Mouse (Mus musculus): ENCODE results near the gene Ly6g6e.

Gene Ly6g6e

DNA sequence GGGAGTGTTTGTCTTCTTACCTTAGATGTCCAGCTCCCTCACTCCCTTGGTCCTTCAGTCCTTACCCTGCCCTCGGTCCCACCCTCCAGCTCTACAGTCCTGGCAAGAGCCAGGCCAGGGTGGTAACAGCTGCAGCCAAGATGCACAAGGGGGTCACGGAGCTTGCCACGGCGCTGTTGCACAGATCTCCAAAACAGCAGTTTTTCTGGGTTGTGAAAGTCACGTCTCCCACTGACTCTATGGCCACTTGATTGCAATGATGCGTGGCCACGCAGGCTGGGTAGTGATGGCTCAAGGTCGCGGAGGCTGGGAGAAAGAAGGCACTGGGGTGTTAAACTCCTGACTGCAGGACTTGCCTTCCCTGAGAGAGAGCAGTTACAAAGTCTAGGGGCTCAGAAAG is 5.2 kb upstream of the Ly6g6e start:
- DNase-seq (ENCODE audit: low spot score in 2 of 2): no peak

DNA sequence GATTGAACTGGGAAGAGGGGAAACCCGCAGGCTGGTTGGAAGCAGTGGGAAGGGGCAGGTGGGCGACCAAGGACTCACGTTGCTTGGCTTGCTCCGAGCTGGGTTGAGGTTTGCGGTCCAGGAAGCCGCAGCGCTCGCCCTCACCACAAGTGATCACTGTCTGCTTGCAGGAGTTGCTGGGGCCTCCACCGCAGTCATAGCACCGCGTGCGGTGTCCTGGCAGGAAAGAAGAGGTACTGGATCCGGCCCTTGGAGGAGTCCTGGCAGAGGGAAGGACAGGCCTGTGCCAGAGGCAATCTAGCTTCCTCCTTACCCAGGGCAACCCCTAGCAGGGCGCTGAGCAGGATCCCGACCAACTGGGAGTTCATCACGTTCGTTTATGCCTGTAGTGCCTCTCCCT is 2.6 kb upstream of the Ly6g6e start:
- no peak for DNase-seq (ENCODE audit: low spot score in 2 of 2)

DNA sequence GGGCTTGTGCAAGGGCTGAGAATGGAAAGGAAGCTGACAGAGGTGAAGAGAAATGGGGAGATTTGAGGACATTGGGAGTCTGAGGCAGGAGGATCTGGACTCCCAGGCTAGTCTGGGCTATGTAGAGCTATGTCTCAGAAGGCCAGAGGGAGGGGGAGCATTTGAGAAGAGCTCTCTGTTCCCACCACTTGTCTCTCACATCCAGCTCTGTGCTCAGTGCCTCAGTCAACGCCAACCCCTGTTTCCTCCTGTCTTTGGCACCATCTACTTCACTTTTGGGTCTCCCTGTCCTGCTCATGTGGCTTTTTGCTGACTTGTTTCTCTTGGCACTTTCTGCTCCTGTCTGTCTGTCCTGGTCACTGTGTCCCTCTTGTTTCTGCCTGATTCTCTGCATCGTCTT is 583 bp downstream of the Ly6g6e start:
- DNase-seq (ENCODE audit: low spot score in 2 of 2): peak in 1 of 2 experiments; percentile 25

GRCm38 (mm10) chr17:35077786-35078233 is 1.1 kb downstream of the Ly6g6e start, which contains the start of gene Ly6g6d:
Gene Ly6g6d (minus strand): TSS chr17:35078065.
- DNase-seq (ENCODE audit: low spot score in 2 of 2): peak in 1 of 2 experiments; percentile 50

GRCm38 (mm10) chr17:35079778-35080177 is 3.1 kb downstream of the Ly6g6e start:
- no peak for DNase-seq (ENCODE audit: low spot score in 2 of 2)

DNA sequence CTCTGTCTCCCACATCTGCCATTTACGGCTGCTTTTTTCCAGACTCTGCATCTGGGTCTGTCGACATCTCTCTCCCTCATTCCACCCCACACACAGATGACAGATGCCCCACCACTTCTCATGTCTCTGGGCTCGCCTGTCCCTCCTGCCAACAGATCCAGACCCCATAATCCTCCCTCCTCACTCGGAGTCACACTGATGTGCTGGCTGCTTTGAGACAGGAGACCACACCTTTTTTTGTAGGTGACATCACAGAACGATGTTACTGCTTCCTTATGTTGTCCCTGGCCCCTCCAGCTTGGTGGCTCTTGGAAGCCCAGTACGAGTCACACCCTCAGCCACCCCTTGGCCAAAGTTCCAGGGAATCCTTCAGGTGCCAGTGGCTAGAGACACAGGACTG is 3.5 kb downstream of the Ly6g6e start:
- no peak for DNase-seq (ENCODE audit: low spot score in 2 of 2)

GRCm38 (mm10) chr17:35080710-35081109 is 4.0 kb downstream of the Ly6g6e start:
- no peak for DNase-seq (ENCODE audit: low spot score in 2 of 2)

DNA sequence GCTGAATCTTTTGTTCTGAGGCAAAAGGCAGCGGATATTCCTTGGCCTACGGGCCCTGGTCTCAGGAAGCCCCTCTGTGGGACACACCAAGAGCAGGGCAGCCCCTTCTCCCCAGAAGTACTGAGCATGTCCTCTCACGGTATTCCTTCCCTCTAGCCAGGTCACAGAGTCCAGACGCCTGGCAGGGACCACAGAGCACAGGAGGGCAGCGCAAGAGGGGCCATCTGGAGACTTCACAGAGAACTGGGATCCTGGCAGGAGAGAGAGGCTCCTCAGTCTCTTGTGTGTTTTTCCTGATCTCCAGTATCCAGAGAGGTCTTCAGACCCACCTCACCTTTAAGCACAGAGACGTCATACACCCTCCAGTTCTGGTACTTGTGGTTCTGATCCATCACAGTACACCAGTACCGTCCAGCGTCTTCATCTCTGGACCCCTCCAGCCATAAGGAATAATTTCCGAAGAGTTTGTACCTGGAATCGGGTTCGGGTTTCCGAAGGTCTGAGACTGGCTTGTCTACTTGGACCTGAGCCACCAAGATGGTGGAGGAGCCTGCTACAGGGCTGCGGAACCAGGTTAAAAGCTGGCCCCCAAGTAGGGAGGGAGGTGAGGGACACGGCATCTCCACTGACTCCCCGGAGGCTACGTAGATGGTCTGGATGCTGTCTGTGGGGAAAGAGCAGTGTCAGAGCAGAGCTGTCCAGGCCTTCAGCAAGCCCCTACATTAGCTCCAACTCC is 6.3 kb downstream of the Ly6g6e start:
- DNase-seq (ENCODE audit: low spot score in 2 of 2): no peak

- no peak for DNase-seq (ENCODE audit: low spot score in 2 of 2)
Measured at GRCm38 (mm10) chr17:35083929-35084497, 7.3 kb downstream of the Ly6g6e start.

GRCm38 (mm10) chr17:35085208-35085865 is 8.6 kb downstream of the Ly6g6e start, which contains the start of gene Ly6g6f:
Gene Ly6g6f (minus strand): TSS chr17:35085610.
- no peak for DNase-seq (ENCODE audit: low spot score in 2 of 2)

DNA sequence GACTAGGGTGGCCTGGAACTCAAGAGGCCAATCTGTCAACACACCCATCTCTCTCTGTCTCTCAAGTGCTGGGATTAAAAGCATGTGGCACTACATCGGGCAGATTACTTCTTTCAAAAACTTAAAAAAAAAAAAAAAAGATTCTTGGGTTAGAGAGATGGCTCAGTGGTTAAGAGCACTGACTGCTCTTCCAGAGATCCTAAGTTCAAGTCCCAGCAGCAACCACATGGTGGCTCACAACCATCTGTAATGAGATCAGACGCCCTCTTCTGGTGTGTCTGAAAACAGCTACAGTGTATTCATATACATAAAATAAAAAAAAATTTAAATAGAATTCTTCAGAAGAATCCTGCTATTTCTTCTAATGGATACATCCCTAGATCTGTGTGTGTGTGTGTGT is 11.4 kb downstream of the Ly6g6e start:
- no peak for DNase-seq (ENCODE audit: low spot score in 2 of 2)

GRCm38 (mm10) chr17:35088825-35089644 is 12.3 kb downstream of the Ly6g6e start, which contains the start of gene Abhd16a:
Gene Abhd16a (plus strand): TSS chr17:35089263.
- peak; percentile 96 for DNase-seq (ENCODE audit: low spot score in 2 of 2)

DNA sequence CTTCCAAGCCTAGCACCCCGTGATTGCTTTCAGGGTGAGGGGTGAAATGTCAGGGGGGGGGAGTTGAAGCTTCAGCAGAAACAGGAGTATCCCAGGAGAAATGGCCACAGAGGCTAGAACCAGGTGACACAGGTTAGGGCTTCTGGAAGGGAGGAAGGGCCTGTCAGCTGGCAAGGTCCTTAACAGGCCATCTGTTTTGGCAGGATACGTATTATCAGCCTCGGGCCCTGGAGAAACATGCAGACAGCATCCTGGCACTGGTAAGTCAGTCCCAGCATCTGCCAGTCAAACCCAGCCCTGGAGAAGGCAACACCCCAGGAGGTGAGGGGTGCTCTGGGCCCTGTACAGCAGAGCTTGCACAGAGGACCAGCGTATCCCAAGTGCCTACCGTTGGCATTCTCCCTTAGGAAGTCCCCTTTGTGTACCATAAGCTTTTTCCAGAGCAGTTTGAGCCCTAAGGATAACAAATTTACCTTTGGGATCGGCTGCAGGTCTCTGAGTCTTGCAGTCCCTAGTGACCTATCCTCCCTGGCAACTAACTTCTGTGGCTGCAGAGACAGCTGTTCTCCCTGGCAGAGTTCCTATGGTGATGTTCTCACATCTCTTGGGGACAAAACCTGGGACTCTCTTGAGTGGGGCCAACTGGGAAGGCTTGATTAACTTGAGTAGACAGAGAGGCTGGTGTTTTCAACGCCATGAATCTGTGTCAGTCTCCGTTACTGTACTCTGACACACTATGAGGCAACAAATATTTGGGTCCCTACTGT is 13.6 kb downstream of the Ly6g6e start:
- no peak for DNase-seq (ENCODE audit: low spot score in 2 of 2)

DNA sequence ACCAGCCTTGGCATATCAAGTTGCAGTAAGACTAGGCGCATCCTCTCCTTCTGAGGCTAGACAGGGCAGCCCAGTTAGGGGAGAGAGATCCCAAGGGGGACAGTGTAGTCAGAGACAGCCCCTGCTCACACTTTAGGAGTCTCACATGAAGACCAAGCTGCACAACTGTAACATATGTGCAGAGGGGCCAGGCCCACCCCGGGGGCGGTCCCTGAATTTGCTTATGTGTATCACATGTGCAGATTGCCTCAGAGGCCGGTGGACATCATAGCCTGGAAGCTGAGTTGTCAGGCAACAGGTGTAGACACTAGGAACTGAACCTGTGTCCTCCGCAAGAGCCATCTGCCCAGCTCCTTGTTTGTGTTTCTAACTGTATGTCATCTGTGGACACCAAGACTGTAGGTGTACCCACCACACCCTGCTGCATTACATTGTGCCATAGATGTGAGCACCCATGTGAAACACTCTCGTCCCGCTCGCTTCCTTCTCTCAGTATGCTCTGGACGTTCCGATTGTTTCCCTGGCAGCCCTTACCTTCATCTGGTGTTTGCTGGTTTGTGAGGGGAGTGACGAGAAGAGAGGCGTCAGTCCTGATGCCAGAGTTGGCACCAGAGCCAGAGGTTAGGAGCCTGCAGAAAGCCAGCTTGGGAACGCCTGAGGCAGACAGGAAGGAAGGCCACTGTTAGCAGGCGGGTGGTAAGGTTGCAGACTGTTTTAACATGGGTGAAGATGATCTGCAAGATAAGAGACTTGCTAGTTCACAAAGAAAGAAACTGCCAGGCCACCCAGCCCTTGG is 15.9 kb downstream of the Ly6g6e start:
- no peak for DNase-seq (ENCODE audit: low spot score in 2 of 2)

DNA sequence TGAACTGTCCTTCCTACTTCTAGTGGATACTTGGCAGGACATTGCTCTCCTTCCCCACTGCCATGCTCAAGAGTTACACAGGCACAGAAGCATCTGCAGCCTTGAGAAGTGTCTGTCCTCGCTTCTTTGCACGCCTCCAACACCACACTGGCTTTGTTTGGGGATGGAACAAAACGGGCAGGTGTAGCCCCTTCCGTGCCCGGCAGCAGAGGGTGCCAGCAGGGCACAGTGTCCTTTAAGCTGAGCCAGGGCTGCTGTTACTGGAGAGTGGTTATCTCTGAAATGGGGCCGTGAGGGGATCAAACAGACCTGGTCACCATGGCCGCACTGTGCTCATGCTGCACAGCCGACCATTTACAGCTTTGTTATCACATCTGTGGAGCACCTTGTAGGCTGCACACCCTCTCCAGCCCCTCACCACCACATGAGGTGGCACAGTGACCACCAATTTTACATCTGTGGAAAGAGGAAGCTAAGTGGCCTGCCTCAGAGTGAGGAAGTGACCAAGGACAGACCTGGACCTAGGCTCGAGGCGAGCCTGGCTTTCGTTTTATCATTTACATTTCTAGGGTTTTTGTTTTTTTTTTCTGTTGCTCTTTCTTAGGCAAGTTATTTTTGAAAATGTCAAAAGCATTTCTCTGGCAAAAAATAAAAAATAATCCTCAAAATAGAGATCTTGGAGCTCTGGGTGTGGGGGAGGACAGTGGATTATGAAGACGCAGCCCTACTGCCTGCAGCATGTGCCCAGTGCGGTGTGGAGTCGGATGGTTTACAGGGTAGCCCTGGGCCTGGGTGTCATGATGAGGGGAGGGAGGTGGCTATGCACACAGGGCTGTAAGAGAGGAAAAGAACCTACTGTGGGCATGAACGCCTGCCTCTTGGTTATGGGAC is 18.0 kb downstream of the Ly6g6e start:
- DNase-seq (ENCODE audit: low spot score in 2 of 2): no peak

DNA sequence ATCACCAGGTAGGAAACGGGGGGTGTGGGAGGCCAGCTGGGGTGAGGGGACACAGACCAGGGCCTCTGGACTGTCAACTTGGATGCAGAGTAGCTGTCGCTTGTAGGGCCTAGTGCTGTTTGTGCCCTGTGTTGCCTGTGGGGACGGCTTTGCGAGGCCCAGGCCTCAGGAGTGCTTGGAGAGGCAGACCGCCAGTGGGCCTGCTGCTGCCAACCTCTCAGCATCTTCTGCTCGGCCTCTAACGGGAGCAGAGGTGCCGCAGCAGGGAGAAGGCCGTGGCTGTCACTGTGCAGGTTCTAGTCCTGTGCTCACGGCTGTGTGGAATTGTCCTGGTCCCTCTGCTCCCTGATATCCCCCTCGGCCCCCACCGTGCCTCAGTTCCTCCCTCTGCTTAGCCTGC is 19.9 kb downstream of the Ly6g6e start:
- DNase-seq (ENCODE audit: low spot score in 2 of 2): no peak

DNA sequence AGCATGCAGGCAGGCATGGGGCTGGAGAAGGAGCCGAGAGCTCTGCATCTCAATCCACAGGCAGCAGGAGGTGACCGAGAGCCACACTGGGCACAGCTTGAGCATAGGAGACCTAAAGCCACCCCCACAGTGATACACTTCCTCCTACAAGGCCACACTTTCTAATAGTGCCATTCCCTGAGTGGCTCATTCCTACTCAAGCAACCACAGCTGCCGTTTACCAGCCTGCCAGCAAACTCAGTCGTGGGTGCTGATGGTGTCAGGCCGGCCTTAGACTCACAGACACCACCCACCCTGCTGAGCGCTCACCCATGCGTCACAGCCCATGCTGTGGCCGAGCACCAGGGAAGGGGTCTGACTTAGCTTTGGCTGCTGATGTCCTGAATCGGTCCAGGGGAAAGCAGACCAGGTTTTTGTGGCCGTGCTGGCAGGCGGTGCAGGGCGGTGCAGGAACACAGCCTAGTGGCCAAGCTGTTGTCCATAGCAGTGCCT is 20.5 kb downstream of the Ly6g6e start:
- DNase-seq (ENCODE audit: low spot score in 2 of 2): no peak

GRCm38 (mm10) chr17:35100196-35100765 is 23.6 kb downstream of the Ly6g6e start:
- DNase-seq (ENCODE audit: low spot score in 2 of 2): no peak

GRCm38 (mm10) chr17:35101161-35101560 is 24.5 kb downstream of the Ly6g6e start:
- DNase-seq (ENCODE audit: low spot score in 2 of 2): no peak
